Mouse (Mus musculus): Measurements from ENCODE around the gene Mrm2. TPM values are rescaled to one million over a fixed set of nuclear protein-coding genes. Genes with fewer than 3 reads are reported as not detected.

Gene Mrm2
- polyA plus RNA-seq, 1 experiment: not detected

- Histone ChIP-seq H3K4me3 (ENCODE audit: insufficient read depth, low read depth, low read length) (no peak overlapping the region), H3K27ac (ENCODE audit: insufficient read depth, low read depth, low read length) (no peak overlapping the region), H3K4me1 (ENCODE audit: control insufficient read depth, insufficient read depth, low read length) (no peaks in the 10 kb centered on the region)
- 94% methylated on average over 8 of the region's 8 CpGs for WGBS
- TF ChIP-seq CTCF (IDR thresholded peaks at IDR 0.05; ENCODE audit: insufficient read depth, low read depth, low read length) (no peak), POLR2A (IDR thresholded peaks at IDR 0.05; ENCODE audit: insufficient read depth, low read depth, low read length) (no peak)
Measured at GRCm38 (mm10) chr5:140350731-140351497, 19.2 kb upstream of the Mrm2 start.

- WGBS: 98% methylated on average over 9 of the region's 9 CpGs
- H3K4me1 ChIP-seq (ENCODE audit: control insufficient read depth, insufficient read depth, low read length): no peaks in the 10 kb centered on the region
- no peak overlapping the region for H3K4me3 ChIP-seq (ENCODE audit: insufficient read depth, low read depth, low read length)
- TF ChIP-seq CTCF (IDR thresholded peaks at IDR 0.05; ENCODE audit: insufficient read depth, low read depth, low read length) (no peak), POLR2A (IDR thresholded peaks at IDR 0.05; ENCODE audit: insufficient read depth, low read depth, low read length) (no peak)
- H3K27ac ChIP-seq (ENCODE audit: insufficient read depth, low read depth, low read length): no peak overlapping the region
Measured at GRCm38 (mm10) chr5:140349882-140350281, 18.2 kb upstream of the Mrm2 start.

- no peak overlapping the region for H3K27ac ChIP-seq (ENCODE audit: insufficient read depth, low read depth, low read length)
- 97% methylated on average over 1 of the region's 1 CpGs for WGBS
- no peaks in the 10 kb centered on the region for H3K4me1 ChIP-seq (ENCODE audit: control insufficient read depth, insufficient read depth, low read length)
- no peak overlapping the region for H3K4me3 ChIP-seq (ENCODE audit: insufficient read depth, low read depth, low read length)
- TF ChIP-seq CTCF (IDR thresholded peaks at IDR 0.05; ENCODE audit: insufficient read depth, low read depth, low read length): no peak
- no peak for TF ChIP-seq POLR2A (IDR thresholded peaks at IDR 0.05; ENCODE audit: insufficient read depth, low read depth, low read length)
Measured at GRCm38 (mm10) chr5:140346050-140346449, 14.4 kb upstream of the Mrm2 start.

- WGBS: 82% methylated on average over 4 of the region's 4 CpGs
Measured at GRCm38 (mm10) chr5:140345244-140345643, 13.5 kb upstream of the Mrm2 start.

GRCm38 (mm10) chr5:140342880-140343279, 11.2 kb upstream of the Mrm2 start:
- 83% methylated on average over 4 of the region's 4 CpGs for WGBS
- Histone ChIP-seq H3K4me1 (ENCODE audit: control insufficient read depth, insufficient read depth, low read length) (no peaks in the 10 kb centered on the region), H3K4me3 (ENCODE audit: insufficient read depth, low read depth, low read length) (no peak overlapping the region), H3K27ac (ENCODE audit: insufficient read depth, low read depth, low read length) (no peak overlapping the region)
- TF ChIP-seq CTCF (IDR thresholded peaks at IDR 0.05; ENCODE audit: insufficient read depth, low read depth, low read length) (no peak), POLR2A (IDR thresholded peaks at IDR 0.05; ENCODE audit: insufficient read depth, low read depth, low read length) (no peak)

More at GRCm38 (mm10) chr5:140345244-140345643, 13.5 kb upstream of the Mrm2 start:
- TF ChIP-seq CTCF (IDR thresholded peaks at IDR 0.05; ENCODE audit: insufficient read depth, low read depth, low read length): no peak
- no peak for TF ChIP-seq POLR2A (IDR thresholded peaks at IDR 0.05; ENCODE audit: insufficient read depth, low read depth, low read length)
- no peak overlapping the region for H3K27ac ChIP-seq (ENCODE audit: insufficient read depth, low read depth, low read length)
- no peaks in the 10 kb centered on the region for H3K4me1 ChIP-seq (ENCODE audit: control insufficient read depth, insufficient read depth, low read length)
- no peak overlapping the region for H3K4me3 ChIP-seq (ENCODE audit: insufficient read depth, low read depth, low read length)

- TF ChIP-seq CTCF (IDR thresholded peaks at IDR 0.05; ENCODE audit: insufficient read depth, low read depth, low read length): no peak
- no peak for TF ChIP-seq POLR2A (IDR thresholded peaks at IDR 0.05; ENCODE audit: insufficient read depth, low read depth, low read length)
- H3K27ac ChIP-seq (ENCODE audit: insufficient read depth, low read depth, low read length): no peak overlapping the region
- H3K4me1 ChIP-seq (ENCODE audit: control insufficient read depth, insufficient read depth, low read length): no peaks in the 10 kb centered on the region
- no peak overlapping the region for H3K4me3 ChIP-seq (ENCODE audit: insufficient read depth, low read depth, low read length)
- 92% methylated on average over 3 of the region's 3 CpGs for WGBS
Measured at GRCm38 (mm10) chr5:140339836-140340235, 8.1 kb upstream of the Mrm2 start.

- WGBS: 95% methylated on average over 4 of the region's 4 CpGs
- no peak for TF ChIP-seq CTCF (IDR thresholded peaks at IDR 0.05; ENCODE audit: insufficient read depth, low read depth, low read length)
- TF ChIP-seq POLR2A (IDR thresholded peaks at IDR 0.05; ENCODE audit: insufficient read depth, low read depth, low read length): no peak
- Histone ChIP-seq H3K4me1 (ENCODE audit: control insufficient read depth, insufficient read depth, low read length) (no peaks in the 10 kb centered on the region), H3K27ac (ENCODE audit: insufficient read depth, low read depth, low read length) (no peak overlapping the region), H3K4me3 (ENCODE audit: insufficient read depth, low read depth, low read length) (no peak overlapping the region)
Measured at GRCm38 (mm10) chr5:140338779-140339178, 7.1 kb upstream of the Mrm2 start.

GRCm38 (mm10) chr5:140336680-140337079, 5.0 kb upstream of the Mrm2 start:
- no peak overlapping the region for H3K27ac ChIP-seq (ENCODE audit: insufficient read depth, low read depth, low read length)
- H3K4me3 ChIP-seq (ENCODE audit: insufficient read depth, low read depth, low read length): no peak overlapping the region
- H3K4me1 ChIP-seq (ENCODE audit: control insufficient read depth, insufficient read depth, low read length): peaks cover 4% of the 10 kb centered on the region; the same call in 1 of the 2 replicates
- TF ChIP-seq POLR2A (IDR thresholded peaks at IDR 0.05; ENCODE audit: insufficient read depth, low read depth, low read length): no peak
- 0 out of 2 replicates have a peak, but pooled peaks have one; percentile 20 for TF ChIP-seq CTCF (IDR thresholded peaks at IDR 0.05; ENCODE audit: insufficient read depth, low read depth, low read length)
- 71% methylated on average over 1 of the region's 1 CpGs for WGBS

- no peak overlapping the region for H3K27ac ChIP-seq (ENCODE audit: insufficient read depth, low read depth, low read length)
- no peak for TF ChIP-seq CTCF (IDR thresholded peaks at IDR 0.05; ENCODE audit: insufficient read depth, low read depth, low read length)
- no peak for TF ChIP-seq POLR2A (IDR thresholded peaks at IDR 0.05; ENCODE audit: insufficient read depth, low read depth, low read length)
- no peak overlapping the region for H3K4me3 ChIP-seq (ENCODE audit: insufficient read depth, low read depth, low read length)
- WGBS: 32% methylated on average over 2 of the region's 2 CpGs
- H3K4me1 ChIP-seq (ENCODE audit: control insufficient read depth, insufficient read depth, low read length): peaks cover 11% of the 10 kb centered on the region
Measured at GRCm38 (mm10) chr5:140333631-140334030, 1.9 kb upstream of the Mrm2 start.
